Mouse (Mus musculus): Measurements from ENCODE around the gene Sulf2. TPM values are rescaled to one million over a fixed set of nuclear protein-coding genes. Genes with fewer than 3 reads are reported as not detected.

Gene Sulf2
- polyA plus RNA-seq (2017; shearing (Covaris generic)): not detected

DNA sequence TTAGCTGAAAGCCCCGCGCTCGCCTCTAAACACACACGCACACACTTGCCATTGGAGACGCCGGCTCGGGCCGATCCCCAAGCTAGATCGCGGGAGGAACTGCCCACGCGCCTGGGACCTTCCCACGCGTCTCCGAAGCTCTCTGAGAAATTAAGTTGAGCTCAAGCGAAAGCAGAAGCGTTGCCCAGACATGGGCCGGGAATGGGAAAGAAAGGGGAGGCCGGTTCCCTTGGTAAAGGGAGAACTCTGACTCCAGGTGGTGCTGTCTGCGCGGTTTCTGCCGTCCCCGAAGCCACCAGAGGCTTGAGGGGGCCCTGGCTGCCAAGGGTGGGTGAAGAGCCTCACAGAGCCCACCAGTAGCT is at the start of gene Sulf2:
Sulf2 (minus strand) TSS at position 210 of the 362 bp plus-strand sequence.

Other genes with a start within 250 kb of the Sulf2 start
- 121 TPM for gene Ncoa3, start 163.0 kb downstream of the Sulf2 start, polyA plus RNA-seq (2017; shearing (Covaris generic))